ENCODE assay signal across 8 mouse cellular contexts in genomic region chr19:15837715-15838175, GRCm38 (mm10).
DNase-seq lines count a peak whose midpoint lies in the region; ATAC-seq and TF ChIP-seq lines count a peak whose summit lies in the region.

No protein-coding gene starts in this region.

- 0% methylated on average over 1 of the region's 1 CpGs for WGBS in kidney, postnatal 0 days
- WGBS in midbrain, embryonic 16.5 days, result 24% methylated on average over 1 of the region's 1 CpGs
- 0% methylated on average over 1 of the region's 1 CpGs for WGBS in thymus, adult 2 months

- peak; percentile 6 for DNase-seq in kidney, adult 11 months
- DNase-seq in kidney, adult 18-20 months, result no peak
- DNase-seq in embryo, embryonic 11 days, result peak; percentile 59
- peak; percentile 82 for DNase-seq in kidney, postnatal 0 days (ENCODE audit: low spot score)
- DNase-seq in cerebellum, adult 11 months, result no peak
- DNase-seq in thymus, adult 2 months, result no peak
- DNase-seq in cerebellum, postnatal 36 days, result no peak

- H3K27me3 ChIP-seq in kidney, postnatal 0 days (ENCODE audit: insufficient read depth, low read length), result no peaks in the 10 kb centered on the region
- no peaks in the 10 kb centered on the region; the same call in 1 of the 2 replicates for H3K27me3 ChIP-seq in midbrain, embryonic 16.5 days (ENCODE audit: control insufficient read depth, insufficient read depth, low read depth, low read length)
- no peaks in the 10 kb centered on the region for H3K27me3 ChIP-seq in thymus, adult 2 months (ENCODE audit: control insufficient read depth, insufficient read depth, low read length)

- H3K9me3 ChIP-seq in kidney, postnatal 0 days (replicated peaks; ENCODE audit: low read length), result no peaks in the 10 kb centered on the region
- H3K9me3 ChIP-seq in midbrain, embryonic 16.5 days (replicated peaks; ENCODE audit: control insufficient read depth, low read length, poor library complexity, severe bottlenecking), result no peaks in the 10 kb centered on the region

- H3K4me1 ChIP-seq in kidney, postnatal 0 days (replicated peaks; ENCODE audit: insufficient read depth, low read length), result peaks cover 12% of the 10 kb centered on the region
- H3K4me1 ChIP-seq in midbrain, embryonic 16.5 days (ENCODE audit: control insufficient read depth, insufficient read depth, low read length), result peaks cover 25% of the 10 kb centered on the region
- no peaks in the 10 kb centered on the region for H3K4me1 ChIP-seq in thymus, adult 2 months (replicated peaks; ENCODE audit: control insufficient read depth, insufficient read depth, low read length)

- no peak for TF ChIP-seq CTCF in kidney, postnatal 0 days (IDR thresholded peaks at IDR 0.05; ENCODE audit: low read depth)
- no peak for TF ChIP-seq CTCF in thymus, adult 2 months (IDR thresholded peaks at IDR 0.05; ENCODE audit: borderline replicate concordance, control insufficient read depth, extremely low read depth, insufficient read depth, low read length, poor library complexity)

- H3K27ac ChIP-seq in kidney, postnatal 0 days, result no peak overlapping the region
- H3K27ac ChIP-seq in midbrain, embryonic 16.5 days (ENCODE audit: low read length), result peak overlapping the region; percentile 70
- H3K27ac ChIP-seq in thymus, adult 2 months (ENCODE audit: control insufficient read depth, insufficient read depth, low read length), result no peak overlapping the region

- peak; percentile 43; the same call in 1 of the 2 replicates for ATAC-seq in kidney, postnatal 0 days (replicated peaks; ENCODE audit: low FRiP score, low read depth)
- ATAC-seq in midbrain, embryonic 16.5 days, result peak; percentile 34

- TF ChIP-seq POLR2A in thymus, adult 2 months (IDR thresholded peaks at IDR 0.05; ENCODE audit: control insufficient read depth, extremely low read depth, insufficient read depth, low read length, poor library complexity), result no peak

- no peak overlapping the region for H3K4me3 ChIP-seq in kidney, postnatal 0 days (replicated peaks; ENCODE audit: low read depth, low read length)
- no peak overlapping the region for H3K4me3 ChIP-seq in midbrain, embryonic 16.5 days (ENCODE audit: low read depth, low read length)
- H3K4me3 ChIP-seq in thymus, adult 2 months (ENCODE audit: control insufficient read depth, insufficient read depth, low read length), result no peak overlapping the region

- no peak overlapping the region for H3K4me2 ChIP-seq in kidney, postnatal 0 days (ENCODE audit: low read length)
- no peak overlapping the region for H3K4me2 ChIP-seq in midbrain, embryonic 16.5 days (ENCODE audit: low read length)

- no peak overlapping the region for H3K9ac ChIP-seq in kidney, postnatal 0 days (ENCODE audit: low read depth, low read length)
- no peak overlapping the region for H3K9ac ChIP-seq in midbrain, embryonic 16.5 days (ENCODE audit: low read depth, low read length)

- no peaks in the 10 kb centered on the region for H3K36me3 ChIP-seq in kidney, postnatal 0 days (ENCODE audit: insufficient read depth, low read length)
- H3K36me3 ChIP-seq in midbrain, embryonic 16.5 days (ENCODE audit: control insufficient read depth, insufficient read depth, low read length), result no peaks in the 10 kb centered on the region
- no peaks in the 10 kb centered on the region for H3K36me3 ChIP-seq in thymus, adult 2 months (ENCODE audit: control insufficient read depth, insufficient read depth, low read length)

Comparison
In these comparisons a context has a peak if more than half of its experiments do, and no peak if none do; other contexts are left out.
1. DNase-seq: peak in kidney, adult 11 months (single experiment), embryo, embryonic 11 days (single experiment) and kidney, postnatal 0 days (single experiment); none in kidney, adult 18-20 months (single experiment), cerebellum, adult 11 months (single experiment), thymus, adult 2 months (single experiment) and cerebellum, postnatal 36 days (0 of 2).